Mouse (Mus musculus) kidney, postnatal 25 days (tissue): ENCODE data around the gene Pepd.
"Not testable (repeated sequence)": the region's sequence is repeated elsewhere in the genome, so short reads cannot be mapped to it uniquely, and the experiment has no call there.

Experiments
- DNase-seq, 2 experiments: peaks; one replicate each; pipeline ENCODE4 v3.0.0; 2021; ENCODE audit warnings: mixed read lengths in 2 of 2

Gene Pepd

GRCm38 (mm10) chr7:34933142-34933541 is 21.0 kb downstream of the Pepd start:
- DNase-seq, result no peak

DNA sequence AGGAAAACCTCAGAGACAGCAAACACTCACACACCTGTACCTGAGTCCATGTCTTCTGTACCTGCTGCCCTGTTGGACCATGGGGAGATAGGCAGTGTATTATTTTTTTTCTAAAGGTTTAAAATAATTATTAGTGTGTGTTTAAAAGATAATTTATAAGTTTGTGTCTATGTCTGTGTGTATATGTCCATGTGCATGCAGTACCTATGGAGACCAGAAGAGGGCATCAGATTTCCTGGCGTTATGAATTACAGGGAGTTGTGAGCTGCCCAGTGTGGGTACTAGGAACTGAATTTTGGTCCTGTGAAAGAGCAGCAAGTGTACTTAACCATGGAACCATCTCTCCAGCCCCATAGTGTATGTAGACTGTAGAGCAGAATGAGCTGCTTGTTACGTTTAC is 24.2 kb downstream of the Pepd start:
- no peak for DNase-seq

- no peak for DNase-seq
These were observed 26.6 kb downstream of the Pepd start for GRCm38 (mm10) chr7:34938636-34939261.

- peak; percentile 54 to 78 for DNase-seq
These were observed 27.2 kb downstream of the Pepd start for GRCm38 (mm10) chr7:34939262-34939951.

DNA sequence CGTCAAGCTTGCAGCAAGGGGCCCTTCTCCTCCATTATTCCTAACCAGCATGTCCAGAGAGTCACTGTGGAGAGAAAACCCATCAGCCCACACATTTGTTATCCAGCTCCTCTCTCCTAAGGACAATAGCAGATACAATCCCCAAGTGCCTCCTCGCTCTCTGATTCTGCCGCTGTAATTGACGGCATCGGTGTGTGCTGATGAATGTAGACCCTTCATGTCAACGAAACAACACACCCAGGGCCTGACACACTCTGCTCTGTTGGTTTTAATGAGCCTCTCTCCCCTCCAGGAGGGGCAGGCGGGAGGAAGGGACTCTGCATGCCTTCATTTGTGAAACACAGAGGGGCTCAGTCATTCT is 27.8 kb downstream of the Pepd start:
- DNase-seq, result no peak

DNA sequence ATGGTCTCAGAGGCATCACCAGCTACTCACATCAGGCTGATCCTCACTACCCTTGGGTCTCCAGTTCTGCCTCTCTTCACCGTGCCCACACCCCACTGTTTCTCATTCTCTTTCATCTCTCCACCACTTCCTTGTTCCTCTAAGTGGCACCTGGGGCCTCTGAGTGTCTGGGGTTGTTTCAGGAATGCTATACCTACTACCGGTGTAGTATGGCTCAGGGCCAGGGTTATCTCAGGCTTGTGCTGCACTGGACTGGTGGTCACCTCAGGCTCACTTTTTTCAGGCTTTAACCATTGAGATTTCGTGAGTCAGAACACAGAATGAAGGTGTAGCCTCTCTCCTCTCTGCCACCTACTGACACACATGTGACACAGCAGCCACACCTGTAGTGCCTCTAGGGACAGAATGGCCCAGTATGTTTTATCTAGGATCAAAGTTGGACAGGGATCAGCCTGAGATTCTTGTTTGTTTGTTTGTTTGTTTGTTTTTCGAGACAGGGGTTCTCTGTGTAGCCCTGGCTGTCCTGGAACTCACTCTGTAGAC is 31.5 kb downstream of the Pepd start:
- no peak for DNase-seq

DNA sequence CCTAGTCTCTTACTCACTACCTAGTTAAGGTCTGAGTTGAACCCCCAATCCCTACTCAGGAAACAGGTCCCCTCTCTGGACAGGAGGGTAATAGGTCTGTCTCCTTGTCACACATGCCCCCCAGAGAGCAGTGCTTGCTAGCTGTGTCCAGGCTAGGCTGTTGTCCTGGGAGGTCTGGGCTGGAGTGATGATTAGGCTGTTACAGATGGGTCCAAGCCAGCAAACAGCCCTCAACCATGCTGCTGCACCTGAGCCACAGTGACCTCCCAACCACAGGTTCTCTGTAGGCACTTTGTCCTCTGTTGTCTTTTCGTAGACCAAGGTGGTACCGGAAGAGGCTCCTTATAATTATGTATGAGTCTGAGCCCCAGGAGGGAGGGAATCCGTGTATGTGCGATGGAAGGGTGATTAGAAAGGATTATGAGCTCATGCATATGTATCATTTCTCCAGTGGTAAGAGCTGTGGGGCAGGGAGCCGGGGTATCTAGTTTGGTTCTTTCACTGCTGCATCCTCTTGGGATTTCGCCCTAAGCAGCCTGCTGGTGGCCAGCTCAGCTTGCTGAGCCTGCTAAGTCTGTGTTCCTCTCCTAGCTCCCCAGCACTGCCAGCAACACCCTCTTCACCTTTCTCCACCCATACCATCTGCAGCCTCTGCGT is 34.2 kb downstream of the Pepd start:
- no peak for DNase-seq

GRCm38 (mm10) chr7:34954548-34954947 is 42.4 kb downstream of the Pepd start:
- DNase-seq, result no peak

DNA sequence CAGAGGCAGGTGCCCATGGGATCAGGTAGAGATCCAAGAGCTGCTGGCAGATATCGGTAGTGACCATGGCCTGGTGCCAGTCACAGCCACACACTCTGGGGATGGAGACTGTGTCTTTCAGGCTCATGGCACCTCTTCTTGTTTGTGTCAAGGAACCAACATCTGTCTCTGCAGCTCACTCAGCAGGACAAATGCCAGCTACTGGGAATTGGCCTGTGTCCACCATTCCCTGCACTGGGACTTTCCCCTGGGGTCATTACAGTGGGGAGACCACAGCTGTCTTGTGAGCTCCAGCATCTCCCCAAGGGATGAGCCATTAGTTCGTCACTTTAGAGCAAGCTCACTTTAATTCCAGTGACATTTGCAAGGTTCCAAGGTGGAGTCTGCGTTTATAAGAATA is 43.1 kb downstream of the Pepd start:
- DNase-seq, result no peak

GRCm38 (mm10) chr7:34957138-34957537 is 45.0 kb downstream of the Pepd start:
- no peak for DNase-seq

GRCm38 (mm10) chr7:34963889-34964645 is 51.9 kb downstream of the Pepd start:
- DNase-seq, result no peak

DNA sequence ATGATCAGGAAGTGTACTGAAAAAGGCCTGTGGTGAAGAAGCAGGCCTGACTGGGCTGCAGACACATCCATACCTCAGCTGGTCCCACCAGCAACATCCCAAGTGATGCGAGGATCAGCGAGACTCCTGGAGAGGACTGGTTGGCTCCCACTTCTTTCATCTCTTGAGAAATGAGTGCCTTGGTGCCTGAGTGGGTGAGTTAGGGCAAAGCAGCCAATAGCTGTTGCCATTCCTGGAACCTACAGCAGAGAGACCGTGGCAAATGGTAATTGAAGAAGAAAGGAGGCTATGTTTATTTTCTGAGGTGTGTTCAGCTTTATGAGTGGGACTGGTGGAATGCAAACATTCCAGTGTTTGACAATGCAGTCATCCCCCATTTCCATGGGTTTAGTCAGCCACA is 55.2 kb downstream of the Pepd start:
- no peak for DNase-seq

GRCm38 (mm10) chr7:34968749-34969433 is 56.7 kb downstream of the Pepd start:
- DNase-seq, result no peak

DNA sequence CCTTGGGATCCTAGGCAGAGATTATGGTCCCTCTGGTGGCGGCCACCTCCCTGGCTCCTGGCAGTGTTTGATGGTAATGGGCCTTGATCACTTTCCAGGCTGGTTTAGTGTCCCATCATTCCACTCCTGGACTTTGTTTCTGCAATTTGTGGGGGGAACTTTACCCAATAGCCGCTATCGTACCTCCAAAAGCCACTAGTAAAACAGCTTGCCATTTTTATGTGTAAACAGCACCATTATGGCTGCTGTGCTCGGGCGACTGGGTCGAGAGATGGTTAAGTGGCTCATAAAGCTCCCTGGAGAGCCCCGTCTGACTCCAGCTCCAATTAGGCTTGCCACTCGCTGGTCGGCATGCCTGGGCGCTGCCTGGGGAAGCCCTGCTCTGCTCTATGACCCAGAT is 59.6 kb downstream of the Pepd start:
- no peak for DNase-seq

GRCm38 (mm10) chr7:34972990-34973440 is 60.8 kb downstream of the Pepd start:
- no peak for DNase-seq

DNA sequence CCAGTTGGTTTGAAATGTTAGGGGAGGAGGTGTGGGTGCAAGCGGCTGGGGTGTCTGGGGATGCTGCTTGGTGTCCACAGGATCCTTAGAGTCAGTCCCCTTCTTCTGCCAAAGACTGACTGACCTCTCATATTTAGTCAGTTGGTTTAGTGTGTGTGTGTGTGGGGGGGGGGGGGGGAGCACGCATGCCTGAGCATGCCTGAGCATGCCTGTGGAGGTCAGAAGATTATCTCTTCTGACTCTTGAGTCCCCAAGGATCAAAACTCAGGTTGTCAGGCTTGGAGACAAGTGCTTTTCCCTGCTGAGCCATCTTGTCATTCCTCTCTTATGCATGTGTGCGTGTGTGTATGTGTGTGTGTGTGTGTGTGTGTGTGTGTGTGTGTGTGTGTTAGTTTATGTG is 61.7 kb downstream of the Pepd start:
- DNase-seq, result no peak

GRCm38 (mm10) chr7:34975913-34976312 is 63.7 kb downstream of the Pepd start:
- DNase-seq, result no peak

DNA sequence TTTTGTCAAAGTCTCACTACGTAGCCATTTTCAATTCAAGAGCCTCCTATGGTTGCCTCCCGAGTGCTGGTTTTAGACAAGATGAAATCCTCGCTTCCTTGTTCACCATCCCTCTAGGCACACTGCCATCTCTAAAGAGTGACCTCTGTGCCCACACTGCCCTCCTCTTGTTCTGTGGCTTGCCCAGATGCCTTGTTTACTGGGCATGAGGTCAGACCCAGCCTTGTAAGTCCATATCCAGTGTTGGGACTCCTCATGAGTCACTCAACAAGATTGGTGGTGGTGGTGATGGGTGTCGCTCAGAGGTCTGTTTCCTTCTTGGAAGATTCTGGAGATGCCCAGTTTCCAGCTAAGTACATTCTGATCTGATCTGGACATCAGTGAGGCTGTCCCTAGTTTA is 65.2 kb downstream of the Pepd start:
- DNase-seq, result no peak

- peak in 1 of 2 experiments; percentile 10 for DNase-seq
These were observed 69.6 kb downstream of the Pepd start for GRCm38 (mm10) chr7:34981803-34982202.

- DNase-seq, result not testable (repeated sequence)
These were observed 70.2 kb downstream of the Pepd start for GRCm38 (mm10) chr7:34982372-34982771.

- DNase-seq, result no peak
These were observed 71.7 kb downstream of the Pepd start for GRCm38 (mm10) chr7:34983702-34984475.
